Mouse (Mus musculus) heart, postnatal 0 days (tissue): ENCODE results near the gene Qprt. TPM values are rescaled to one million over a fixed set of nuclear protein-coding genes. Genes with fewer than 3 reads are reported as not detected.

ENCODE experiments used
- ATAC-seq: fragments of 200-750 bp; cut with Nextera tagmentation; 2 replicates; pipeline ENCODE4 v1.8.0; 2017; ENCODE audit warnings: low read depth, moderate number of reproducible peaks, moderate library complexity; ENCODE audit not compliant: insufficient read depth
- DNase-seq: peaks from one replicate; pipeline ENCODE4 v3.0.0-alpha.2; 2016; ENCODE audit warnings: low spot score
- H3K27ac ChIP-seq: fragments of 300-500 bp; sonication (generic); 2 replicates; pipeline ENCODE4 v1.5.1; 2014; ENCODE audit warnings: low read depth, mild to moderate bottlenecking
- H3K27me3 ChIP-seq: fragments of 300-500 bp; sonication (generic); 2 replicates; pipeline ENCODE4 v1.6.1; 2014; ENCODE audit warnings: low read length, mixed read lengths; ENCODE audit not compliant: control insufficient read depth, insufficient read depth
- H3K36me3 ChIP-seq: fragments of 300-500 bp; sonication (generic); replicated peaks from 2 replicates; pipeline ENCODE4 v1.6.1; 2014; ENCODE audit warnings: low read length, mixed read lengths; ENCODE audit not compliant: control insufficient read depth, insufficient read depth
- H3K4me1 ChIP-seq: fragments of 300-500 bp; sonication (generic); 2 replicates; pipeline ENCODE4 v1.6.1; 2014; ENCODE audit warnings: antibody characterized with exemption; ENCODE audit not compliant: control insufficient read depth, insufficient read depth
- H3K4me2 ChIP-seq: fragments of 300-500 bp; sonication (generic); 2 replicates; pipeline ENCODE4 v1.6.1; 2014; ENCODE audit warnings: low read depth, mild to moderate bottlenecking, low read length, moderate library complexity
- H3K4me3 ChIP-seq: fragments of 300-500 bp; sonication (generic); 2 replicates; pipeline ENCODE4 v1.5.1; 2014; ENCODE audit warnings: low read depth, low read length
- H3K9ac ChIP-seq: fragments of 300-500 bp; sonication (generic); replicated peaks from 2 replicates; pipeline ENCODE4 v1.6.1; 2014; ENCODE audit warnings: low read depth, low read length, mixed read lengths
- H3K9me3 ChIP-seq: fragments of 300-500 bp; sonication (generic); replicated peaks from 2 replicates; pipeline ENCODE4 v1.6.1; 2016; ENCODE audit warnings: low read length; ENCODE audit not compliant: control insufficient read depth
- CTCF ChIP-seq: IDR thresholded peaks from 2 replicates; pipeline ENCODE4 v1.5.1; 2016; ENCODE audit warnings: antibody characterized with exemption, control low read depth, low read depth
- EP300 ChIP-seq: IDR thresholded peaks from 2 replicates; pipeline ENCODE4 v1.6.1; 2016; ENCODE audit warnings: antibody characterized with exemption, low read depth
- WGBS: fragments of 180-500 bp; shearing (Covaris S2); extraction: QIAGEN DNeasy Blood & Tissue Kit; methylation state at CpG from one replicate; pipeline ENCODE4 v1.1.7; 2014; 5-methylcytosine and 5-hydroxymethylcytosine counted together
- polyA plus RNA-seq: library from polyadenylated mRNA; unstranded; fragments of >200 nt; fragmentation: Nextera tagmentation; extraction: Ambion mirVana; gene quantifications from 2 replicates; pipeline ENCODE4 v1.2.1, GENCODE M21; 2015
- total RNA-seq: library from RNA; depleted of rRNA; stranded (reverse); fragments of >200 nt; gene quantifications from 2 replicates; pipeline ENCODE4 v1.2.3, GENCODE M21; 2014; ENCODE audit warnings: low replicate concordance

Gene Qprt
- total and polyA plus RNA-seq, 2 experiments from 2014 or later, result 0.42 to 1.1 TPM

DNA sequence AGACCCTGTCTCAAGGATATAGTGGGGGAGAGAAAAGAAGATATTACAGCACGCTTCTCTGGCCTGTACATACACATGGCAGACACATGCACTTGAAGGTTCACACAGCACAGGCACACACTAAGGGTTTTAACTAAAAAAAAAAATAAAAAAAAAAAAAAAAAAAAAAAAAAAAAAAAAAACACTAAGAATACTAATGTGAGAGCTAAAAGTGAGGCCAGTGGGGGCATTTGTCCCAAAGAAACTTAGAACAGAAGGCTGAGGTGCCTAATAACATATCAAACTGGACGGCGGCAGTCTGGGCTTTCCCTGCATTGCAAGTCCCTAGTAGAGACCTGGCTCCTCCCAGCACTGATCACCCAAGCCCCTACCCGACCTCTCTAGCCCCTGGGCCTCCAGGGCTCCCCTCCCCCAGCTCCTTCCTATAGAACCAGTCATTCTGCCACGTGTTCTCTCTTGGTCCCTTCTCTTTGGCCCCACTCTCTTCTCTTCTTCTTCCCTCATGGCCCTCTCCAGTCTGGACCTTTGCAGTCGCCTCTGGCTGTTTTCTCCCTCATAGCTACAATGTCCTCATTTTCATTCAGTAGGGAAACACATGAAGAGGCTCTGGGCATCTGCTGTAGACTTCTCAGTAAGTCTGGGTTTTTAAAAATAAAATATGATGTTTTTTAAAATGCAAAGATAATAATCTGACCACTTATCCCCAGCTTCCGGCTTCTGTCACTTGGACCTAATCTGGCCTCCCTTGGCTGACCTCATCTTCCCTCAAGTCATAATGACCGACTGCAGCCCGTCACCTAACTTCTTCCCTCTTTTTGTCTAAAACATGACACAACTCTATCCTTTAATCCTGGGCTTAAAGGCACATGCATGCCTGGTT is 23.6 kb upstream of the Qprt start:
- H3K9me3 ChIP-seq, result no peaks in the 10 kb centered on the region
- WGBS, result 52% methylated on average over 9 of the region's 9 CpGs
- TF ChIP-seq CTCF (no peak), EP300 (no peak)
- H3K36me3 ChIP-seq, result no peaks in the 10 kb centered on the region
- DNase-seq (no peak), ATAC-seq (no peak)
- no peaks in the 10 kb centered on the region for H3K27me3 ChIP-seq
- no peak overlapping the region for H3K4me3 ChIP-seq
- H3K4me1 ChIP-seq, result no peaks in the 10 kb centered on the region
- no peak overlapping the region for H3K4me2 ChIP-seq
- H3K9ac ChIP-seq, result no peak overlapping the region
- no peak overlapping the region for H3K27ac ChIP-seq

- Histone ChIP-seq H3K4me3 (no peak overlapping the region), H3K4me1 (no peaks in the 10 kb centered on the region), H3K27me3 (no peaks in the 10 kb centered on the region), H3K4me2 (no peak overlapping the region), H3K27ac (no peak overlapping the region), H3K9me3 (no peaks in the 10 kb centered on the region), H3K9ac (no peak overlapping the region), H3K36me3 (no peaks in the 10 kb centered on the region)
- WGBS, result 59% methylated on average over 7 of the region's 7 CpGs
- TF ChIP-seq CTCF (no peak), EP300 (no peak)
- DNase-seq, result no peak
- no peak for ATAC-seq
These were observed 22.4 kb upstream of the Qprt start for GRCm38 (mm10) chr7:127144412-127144811.

DNA sequence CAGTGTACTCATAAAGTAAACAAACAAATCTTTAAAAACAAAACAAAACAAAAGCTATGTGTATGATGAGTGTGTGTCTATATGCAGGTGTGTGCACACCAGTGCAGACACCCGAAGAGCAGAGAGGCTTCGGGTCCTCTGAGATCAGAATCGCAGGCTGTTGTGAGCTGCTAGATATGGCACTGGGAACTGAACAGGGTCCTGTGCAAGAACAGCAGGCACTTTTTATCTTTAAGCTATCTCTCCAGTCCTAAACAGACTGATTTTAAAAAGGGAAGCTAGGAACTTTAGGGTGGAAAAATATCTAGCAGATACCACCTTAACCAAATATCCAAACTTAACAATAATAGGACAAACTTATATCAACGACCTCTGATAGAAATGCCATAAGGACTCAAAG is 20.6 kb upstream of the Qprt start:
- Histone ChIP-seq H3K4me2 (no peak overlapping the region), H3K9me3 (no peaks in the 10 kb centered on the region), H3K9ac (no peak overlapping the region), H3K4me1 (no peaks in the 10 kb centered on the region), H3K27ac (no peak overlapping the region), H3K36me3 (no peaks in the 10 kb centered on the region), H3K27me3 (no peaks in the 10 kb centered on the region), H3K4me3 (no peak overlapping the region)
- DNase-seq, result no peak
- 79% methylated on average over 4 of the region's 4 CpGs for WGBS
- TF ChIP-seq EP300, result no peak
- no peak for TF ChIP-seq CTCF
- no peak for ATAC-seq

- Histone ChIP-seq H3K4me2 (no peak overlapping the region), H3K9ac (no peak overlapping the region), H3K4me1 (no peaks in the 10 kb centered on the region), H3K4me3 (no peak overlapping the region), H3K36me3 (no peaks in the 10 kb centered on the region), H3K27ac (no peak overlapping the region), H3K9me3 (no peaks in the 10 kb centered on the region), H3K27me3 (no peaks in the 10 kb centered on the region)
- WGBS, result 49% methylated on average over 2 of the region's 2 CpGs
- ATAC-seq (no peak), DNase-seq (no peak)
- TF ChIP-seq EP300 (no peak), CTCF (no peak)
These were observed 20.2 kb upstream of the Qprt start for GRCm38 (mm10) chr7:127142214-127142613.

GRCm38 (mm10) chr7:127140623-127141404 is 18.8 kb upstream of the Qprt start:
- ATAC-seq (no peak), DNase-seq (no peak)
- Histone ChIP-seq H3K4me2 (no peak overlapping the region), H3K9ac (no peak overlapping the region), H3K4me3 (no peak overlapping the region), H3K9me3 (no peaks in the 10 kb centered on the region), H3K36me3 (no peaks in the 10 kb centered on the region), H3K4me1 (no peaks in the 10 kb centered on the region), H3K27me3 (no peaks in the 10 kb centered on the region), H3K27ac (no peak overlapping the region)
- TF ChIP-seq CTCF, result peak; percentile 35
- no peak for TF ChIP-seq EP300
- WGBS, result 64% methylated on average over 7 of the region's 7 CpGs
